Mouse (Mus musculus) testis, adult 2 months (tissue): ENCODE data around the gene Ucp1.

ENCODE experiments used
- CTCF ChIP-seq: fragments of 200-500 bp; IDR thresholded peaks from 2 replicates; pipeline ENCODE4 v1.5.1; 2012; ENCODE audit warnings: low read depth, mild to moderate bottlenecking, inconsistent platforms, low read length, moderate library complexity; ENCODE audit not compliant: control insufficient read depth, insufficient read depth, insufficient replicate concordance
- POLR2A ChIP-seq: fragments of 200-500 bp; IDR thresholded peaks from 2 replicates; pipeline ENCODE4 v1.6.1; 2012; ENCODE audit warnings: low read depth, mild to moderate bottlenecking, inconsistent platforms, low read length, moderate library complexity; ENCODE audit not compliant: control insufficient read depth

GRCm38 (mm10) chr8:83342076-83342475 lies 51.9 kb downstream of the Ucp1 start:
- TF ChIP-seq CTCF (no peak), POLR2A (no peak)
